Mouse (Mus musculus) liver, embryonic 15.5 days (tissue): ENCODE results near the gene Susd2. TPM values are rescaled to one million over a fixed set of nuclear protein-coding genes. Genes with fewer than 3 reads are reported as not detected.

Source experiments
- ATAC-seq: fragments of 200-750 bp; cut with Nextera tagmentation; 2 replicates; pipeline ENCODE4 v1.8.0; 2017; ENCODE audit warnings: moderate number of reproducible peaks, mild to moderate bottlenecking, moderate library complexity; ENCODE audit not compliant: insufficient read depth
- H3K27ac ChIP-seq: fragments of 300-500 bp; sonication (generic); replicated peaks from 2 replicates; pipeline ENCODE4 v1.5.1; 2015; ENCODE audit warnings: mild to moderate bottlenecking, inconsistent platforms
- H3K27me3 ChIP-seq: fragments of 300-500 bp; sonication (generic); 2 replicates; pipeline ENCODE4 v1.6.1; 2015; ENCODE audit warnings: mild to moderate bottlenecking, inconsistent platforms
- H3K36me3 ChIP-seq: fragments of 300-500 bp; sonication (generic); replicated peaks from 2 replicates; pipeline ENCODE4 v1.6.1; 2015; ENCODE audit warnings: moderate library complexity, mild to moderate bottlenecking, inconsistent platforms
- H3K4me1 ChIP-seq: fragments of 300-500 bp; sonication (generic); replicated peaks from 2 replicates; pipeline ENCODE4 v1.6.1; 2015; ENCODE audit warnings: inconsistent platforms
- H3K4me2 ChIP-seq: fragments of 300-500 bp; sonication (generic); 2 replicates; pipeline ENCODE4 v1.6.1; 2015; ENCODE audit warnings: moderate library complexity, mild to moderate bottlenecking, inconsistent platforms
- H3K4me3 ChIP-seq: fragments of 300-500 bp; sonication (generic); replicated peaks from 2 replicates; pipeline ENCODE4 v1.5.1; 2015; ENCODE audit warnings: mild to moderate bottlenecking, inconsistent platforms
- H3K9ac ChIP-seq: fragments of 300-500 bp; sonication (generic); 2 replicates; pipeline ENCODE4 v1.6.1; 2015; ENCODE audit warnings: moderate library complexity, mild to moderate bottlenecking, inconsistent platforms
- H3K9me3 ChIP-seq: fragments of 300-500 bp; sonication (generic); replicated peaks from 2 replicates; pipeline ENCODE4 v1.6.1; 2016; ENCODE audit warnings: inconsistent platforms
- WGBS: fragments of 180-500 bp; shearing (Covaris S2); methylation state at CpG from one replicate; pipeline ENCODE4 v1.1.7; 2015; ENCODE audit warnings: mixed read lengths; ENCODE audit not compliant: insufficient replicate concordance; 5-methylcytosine and 5-hydroxymethylcytosine counted together
- polyA plus RNA-seq: library from polyadenylated mRNA; unstranded; fragments of >200 nt; fragmentation: Nextera tagmentation; extraction: Ambion mirVana; gene quantifications from 2 replicates; pipeline ENCODE4 v1.2.1, GENCODE M21; 2015

Susd2 gene
- polyA plus RNA-seq, 1 experiment from 2014 or later = 1.9 TPM

DNA sequence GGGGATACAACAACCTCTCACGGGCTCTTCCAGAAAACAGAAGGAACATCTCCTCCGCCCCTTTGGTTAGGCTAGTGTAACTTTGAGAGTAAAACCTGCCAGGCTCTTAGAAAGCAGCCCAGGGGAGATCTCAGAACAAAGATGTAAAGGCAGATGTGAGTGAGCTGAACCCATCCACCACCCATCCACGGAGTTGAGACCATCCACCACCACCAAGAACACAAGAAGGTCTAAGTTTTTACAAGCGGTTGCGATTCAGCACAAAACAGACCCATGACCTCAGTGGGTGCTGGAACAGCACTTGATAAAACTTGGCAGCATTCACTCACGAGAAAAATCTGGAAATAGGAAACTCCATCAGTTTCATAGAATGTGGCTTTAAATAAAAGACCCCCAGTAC lies 17.9 kb downstream of the Susd2 start:
- H3K4me1 ChIP-seq = 0 out of 2 replicates have a peak, but pooled peaks cover 3% of the 10 kb centered on the region
- H3K9ac ChIP-seq = no peak overlapping the region
- no peak overlapping the region for H3K4me2 ChIP-seq
- no peak overlapping the region for H3K4me3 ChIP-seq
- no peaks in the 10 kb centered on the region for H3K9me3 ChIP-seq
- WGBS = 44% methylated on average over 6 of the region's 6 CpGs
- H3K27ac ChIP-seq = no peak overlapping the region
- ATAC-seq = no peak
- H3K36me3 ChIP-seq = no peaks in the 10 kb centered on the region
- H3K27me3 ChIP-seq = no peaks in the 10 kb centered on the region

GRCm38 (mm10) chr10:75620818-75621217 lies 23.0 kb downstream of the Susd2 start:
- no peak overlapping the region for H3K27ac ChIP-seq
- H3K4me1 ChIP-seq = no peaks in the 10 kb centered on the region
- 36% methylated on average over 3 of the region's 3 CpGs for WGBS
- H3K27me3 ChIP-seq = no peaks in the 10 kb centered on the region
- H3K9me3 ChIP-seq = no peaks in the 10 kb centered on the region
- H3K36me3 ChIP-seq = no peaks in the 10 kb centered on the region
- H3K4me3 ChIP-seq = no peak overlapping the region
- no peak overlapping the region for H3K9ac ChIP-seq
- no peak for ATAC-seq
- no peak overlapping the region for H3K4me2 ChIP-seq

- no peak overlapping the region for H3K9ac ChIP-seq
- no peak overlapping the region for H3K27ac ChIP-seq
- no peaks in the 10 kb centered on the region for H3K27me3 ChIP-seq
- no peaks in the 10 kb centered on the region for H3K9me3 ChIP-seq
- H3K4me3 ChIP-seq = no peak overlapping the region
- H3K4me1 ChIP-seq = no peaks in the 10 kb centered on the region
- H3K36me3 ChIP-seq = no peaks in the 10 kb centered on the region
- H3K4me2 ChIP-seq = no peak overlapping the region
- ATAC-seq = no peak
- WGBS = 48% methylated on average over 4 of the region's 4 CpGs
Measured at GRCm38 (mm10) chr10:75616044-75616443, 27.8 kb downstream of the Susd2 start.

GRCm38 (mm10) chr10:75610486-75610885 lies 33.3 kb downstream of the Susd2 start:
- no peak overlapping the region for H3K27ac ChIP-seq
- H3K4me2 ChIP-seq = no peak overlapping the region
- no peaks in the 10 kb centered on the region for H3K9me3 ChIP-seq
- H3K4me1 ChIP-seq = no peaks in the 10 kb centered on the region
- H3K9ac ChIP-seq = no peak overlapping the region
- ATAC-seq = no peak
- 49% methylated on average over 7 of the region's 7 CpGs for WGBS
- H3K27me3 ChIP-seq = no peaks in the 10 kb centered on the region
- no peaks in the 10 kb centered on the region for H3K36me3 ChIP-seq
- H3K4me3 ChIP-seq = no peak overlapping the region

GRCm38 (mm10) chr10:75608975-75609374 lies 34.8 kb downstream of the Susd2 start:
- 79% methylated on average over 11 of the region's 11 CpGs for WGBS
- Histone ChIP-seq H3K4me2 (no peak overlapping the region), H3K27ac (no peak overlapping the region), H3K36me3 (no peaks in the 10 kb centered on the region), H3K9me3 (no peaks in the 10 kb centered on the region), H3K4me1 (no peaks in the 10 kb centered on the region), H3K27me3 (no peaks in the 10 kb centered on the region), H3K9ac (no peak overlapping the region), H3K4me3 (no peak overlapping the region)
- no peak for ATAC-seq

- WGBS = 67% methylated on average over 4 of the region's 4 CpGs
- H3K9me3 ChIP-seq = no peaks in the 10 kb centered on the region
- no peaks in the 10 kb centered on the region for H3K36me3 ChIP-seq
- H3K4me2 ChIP-seq = no peak overlapping the region
- H3K27me3 ChIP-seq = no peaks in the 10 kb centered on the region
- no peak overlapping the region for H3K9ac ChIP-seq
- no peak overlapping the region for H3K4me3 ChIP-seq
- H3K27ac ChIP-seq = no peak overlapping the region
- H3K4me1 ChIP-seq = no peaks in the 10 kb centered on the region
- ATAC-seq = no peak
Measured at GRCm38 (mm10) chr10:75607253-75607652, 36.6 kb downstream of the Susd2 start.

- Histone ChIP-seq H3K4me1 (no peaks in the 10 kb centered on the region), H3K9me3 (no peaks in the 10 kb centered on the region), H3K4me2 (no peak overlapping the region), H3K27ac (no peak overlapping the region), H3K9ac (no peak overlapping the region), H3K27me3 (no peaks in the 10 kb centered on the region), H3K4me3 (no peak overlapping the region), H3K36me3 (no peaks in the 10 kb centered on the region)
- no peak for ATAC-seq
- 25% methylated on average over 11 of the region's 11 CpGs for WGBS
Measured at GRCm38 (mm10) chr10:75605162-75605846, 38.5 kb downstream of the Susd2 start.

- no peak overlapping the region for H3K27ac ChIP-seq
Measured at GRCm38 (mm10) chr10:75600189-75600730, 43.5 kb downstream of the Susd2 start.

GRCm38 (mm10) chr10:75595981-75596380 lies 47.8 kb downstream of the Susd2 start:
- ATAC-seq = no peak
- H3K9me3 ChIP-seq = no peaks in the 10 kb centered on the region

More at GRCm38 (mm10) chr10:75600189-75600730, 43.5 kb downstream of the Susd2 start:
- Histone ChIP-seq H3K9ac (no peak overlapping the region), H3K4me3 (no peak overlapping the region), H3K9me3 (no peaks in the 10 kb centered on the region), H3K36me3 (no peaks in the 10 kb centered on the region), H3K4me2 (no peak overlapping the region), H3K4me1 (no peaks in the 10 kb centered on the region), H3K27me3 (no peaks in the 10 kb centered on the region)
- WGBS = 64% methylated on average over 7 of the region's 7 CpGs
- no peak for ATAC-seq

GRCm38 (mm10) chr10:75592585-75592984 lies 51.2 kb downstream of the Susd2 start:
- 58% methylated on average over 7 of the region's 7 CpGs for whole genome bisulfite sequencing
- Histone ChIP-seq H3K27me3 (no peaks in the 10 kb centered on the region), H3K9ac (no peak overlapping the region), H3K36me3 (no peaks in the 10 kb centered on the region), H3K9me3 (no peaks in the 10 kb centered on the region), H3K4me2 (0 out of 2 replicates have a peak overlapping the region, but pooled peaks have one; percentile 5), H3K4me1 (0 out of 2 replicates have a peak, but pooled peaks cover 5% of the 10 kb centered on the region), H3K27ac (0 out of 2 replicates have a peak overlapping the region, but pooled peaks have one; percentile 61), H3K4me3 (no peak overlapping the region)
- ATAC-seq = no peak

More at GRCm38 (mm10) chr10:75595981-75596380, 47.8 kb downstream of the Susd2 start:
- 60% methylated on average over 8 of the region's 8 CpGs for WGBS
- Histone ChIP-seq H3K4me1 (no peaks in the 10 kb centered on the region), H3K27me3 (no peaks in the 10 kb centered on the region), H3K9ac (no peak overlapping the region), H3K4me2 (no peak overlapping the region), H3K4me3 (no peak overlapping the region), H3K27ac (no peak overlapping the region), H3K36me3 (no peaks in the 10 kb centered on the region)

- peak; percentile 53; the same call in 1 of the 2 replicates for ATAC-seq
- no peaks in the 10 kb centered on the region for H3K9me3 ChIP-seq
- peak overlapping the region; percentile 61 for H3K27ac ChIP-seq
- H3K4me1 ChIP-seq = 0 out of 2 replicates have a peak, but pooled peaks cover 5% of the 10 kb centered on the region
- no peaks in the 10 kb centered on the region for H3K36me3 ChIP-seq
- no peak overlapping the region for H3K4me3 ChIP-seq
- H3K9ac ChIP-seq = no peak overlapping the region
- H3K4me2 ChIP-seq = no peak overlapping the region
- no peaks in the 10 kb centered on the region for H3K27me3 ChIP-seq
- WGBS = 31% methylated on average over 12 of the region's 12 CpGs
Measured at GRCm38 (mm10) chr10:75591211-75591894, 52.5 kb downstream of the Susd2 start.
